Mouse (Mus musculus): ENCODE measurements around the gene Fam196b.

- TF ChIP-seq POLR2A (IDR thresholded peaks at IDR 0.05; ENCODE audit: borderline replicate concordance, control insufficient read depth, low read depth, low read length) = no peak
- TF ChIP-seq CTCF (IDR thresholded peaks at IDR 0.05; ENCODE audit: control insufficient read depth, insufficient read depth, low read length) = no peak
Measured at GRCm38 (mm10) chr11:34467056-34467455, 152.4 kb downstream of the Fam196b start.
